Mouse (Mus musculus): ENCODE data around the gene Ttc29.
A peak's percentile ranks its signal among the peaks of the same experiment; 100 is the strongest.

Ttc29 gene

DNA sequence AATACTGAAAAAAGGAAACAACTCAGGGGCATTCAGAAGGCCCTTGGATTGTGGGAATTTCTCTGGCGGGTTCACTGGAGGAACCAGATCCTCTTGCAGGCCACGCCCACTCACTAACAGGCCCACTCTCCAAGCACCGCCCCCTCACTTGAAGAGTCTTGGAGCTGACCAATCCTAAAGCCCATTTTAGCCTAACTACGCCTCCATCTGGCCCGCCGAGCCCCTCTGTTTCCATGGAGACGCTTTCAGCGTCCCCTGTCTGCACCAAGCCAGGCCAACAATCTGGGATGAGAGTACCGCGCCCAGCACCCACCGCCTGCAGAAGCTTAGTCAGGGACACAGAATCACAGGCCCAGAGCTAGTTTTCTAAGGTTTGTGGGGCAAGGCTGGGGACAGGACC lies at the start of gene Ttc29:
Ttc29 (plus strand) TSS at position 224 of the 400 bp plus-strand sequence.
- peak; percentile 74 for DNase-seq (ENCODE audit: low spot score)

GRCm38 (mm10) chr8:78171351-78171750 lies 41.7 kb upstream of the Ttc29 start:
- DNase-seq (ENCODE audit: low spot score) = no peak

DNA sequence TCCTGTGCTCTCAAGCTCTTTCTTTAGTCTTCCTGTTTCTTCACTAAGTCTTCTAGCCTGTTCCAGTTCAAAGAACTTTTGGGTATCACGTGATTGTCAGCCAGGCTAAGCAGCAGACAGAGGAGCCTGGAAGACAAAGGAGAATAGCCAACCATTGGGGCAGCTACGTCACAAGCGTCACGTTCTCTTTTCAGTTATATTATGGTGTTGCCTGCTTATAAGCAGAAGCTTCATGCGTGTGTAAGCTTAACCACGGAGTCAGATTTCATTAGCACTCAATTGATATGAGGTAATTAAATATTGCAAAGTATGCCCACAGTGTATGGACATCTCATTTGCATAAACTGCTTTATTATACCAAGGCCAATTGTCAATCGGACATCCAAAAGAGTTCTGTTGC lies 30.4 kb upstream of the Ttc29 start:
- no peak for DNase-seq (ENCODE audit: low spot score)

- no peak for DNase-seq (ENCODE audit: low spot score)
These were observed 29.7 kb upstream of the Ttc29 start for GRCm38 (mm10) chr8:78183414-78183813.

DNA sequence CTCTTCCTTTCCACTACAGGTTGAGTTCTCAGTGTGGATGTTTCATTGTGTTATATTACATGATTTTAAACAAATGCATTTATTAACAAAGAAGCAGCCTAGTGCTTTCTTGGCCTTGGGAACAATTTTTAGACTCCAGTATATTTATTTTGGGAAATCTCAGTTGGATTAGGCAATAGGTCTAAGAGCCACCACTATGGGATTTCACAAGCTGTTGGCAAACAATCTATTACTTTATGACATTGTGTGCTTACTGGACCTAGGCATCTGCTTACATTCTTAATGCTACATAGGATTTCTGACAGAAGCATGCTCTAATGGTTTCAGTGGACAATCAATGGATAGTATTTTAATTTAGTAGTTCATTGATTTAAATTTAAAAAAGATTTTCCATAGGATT lies 26.0 kb upstream of the Ttc29 start:
- no peak for DNase-seq (ENCODE audit: low spot score)

GRCm38 (mm10) chr8:78204229-78204628 lies 8.9 kb upstream of the Ttc29 start:
- no peak for DNase-seq (ENCODE audit: low spot score)

- DNase-seq (ENCODE audit: low spot score) = no peak
These were observed 2.7 kb upstream of the Ttc29 start for GRCm38 (mm10) chr8:78210424-78210823.

- no peak for DNase-seq (ENCODE audit: low spot score)
These were observed 1.5 kb downstream of the Ttc29 start for GRCm38 (mm10) chr8:78214645-78215044.

GRCm38 (mm10) chr8:78226087-78226486 lies 13.0 kb downstream of the Ttc29 start:
- no peak for DNase-seq (ENCODE audit: low spot score)

- DNase-seq (ENCODE audit: low spot score) = no peak
These were observed 17.6 kb downstream of the Ttc29 start for GRCm38 (mm10) chr8:78230721-78231120.

GRCm38 (mm10) chr8:78232870-78233707 lies 20.0 kb downstream of the Ttc29 start:
- no peak for DNase-seq (ENCODE audit: low spot score)

- DNase-seq (ENCODE audit: low spot score) = no peak
These were observed 20.7 kb downstream of the Ttc29 start for GRCm38 (mm10) chr8:78233708-78234201.

- DNase-seq (ENCODE audit: low spot score) = no peak
These were observed 25.0 kb downstream of the Ttc29 start for GRCm38 (mm10) chr8:78237972-78238675.

GRCm38 (mm10) chr8:78251115-78251514 lies 38.0 kb downstream of the Ttc29 start:
- DNase-seq (ENCODE audit: low spot score) = no peak

DNA sequence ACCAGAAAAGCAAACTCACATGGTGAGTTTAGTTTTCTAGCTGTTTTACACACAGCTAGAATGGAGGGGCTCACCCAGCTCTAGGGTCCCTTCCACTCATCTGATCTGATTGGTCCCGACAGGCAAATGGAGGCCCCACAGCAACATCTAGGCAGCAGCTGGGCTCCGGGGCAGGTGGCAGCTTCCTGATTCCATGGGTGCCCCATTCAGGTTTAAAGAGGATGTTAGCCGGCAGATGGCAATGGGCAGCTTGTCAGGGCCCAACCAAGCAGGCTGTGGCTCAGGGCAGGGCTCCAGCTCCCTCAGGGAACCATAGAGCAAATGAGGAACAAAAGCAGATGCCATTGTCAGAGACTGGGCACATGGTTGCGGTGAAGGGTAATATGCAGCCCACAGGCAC lies 41.3 kb downstream of the Ttc29 start:
- DNase-seq (ENCODE audit: low spot score) = no peak

- DNase-seq (ENCODE audit: low spot score) = no peak
These were observed 41.9 kb downstream of the Ttc29 start for GRCm38 (mm10) chr8:78255011-78255410.

GRCm38 (mm10) chr8:78265506-78265905 lies 52.4 kb downstream of the Ttc29 start:
- DNase-seq (ENCODE audit: low spot score) = no peak

DNA sequence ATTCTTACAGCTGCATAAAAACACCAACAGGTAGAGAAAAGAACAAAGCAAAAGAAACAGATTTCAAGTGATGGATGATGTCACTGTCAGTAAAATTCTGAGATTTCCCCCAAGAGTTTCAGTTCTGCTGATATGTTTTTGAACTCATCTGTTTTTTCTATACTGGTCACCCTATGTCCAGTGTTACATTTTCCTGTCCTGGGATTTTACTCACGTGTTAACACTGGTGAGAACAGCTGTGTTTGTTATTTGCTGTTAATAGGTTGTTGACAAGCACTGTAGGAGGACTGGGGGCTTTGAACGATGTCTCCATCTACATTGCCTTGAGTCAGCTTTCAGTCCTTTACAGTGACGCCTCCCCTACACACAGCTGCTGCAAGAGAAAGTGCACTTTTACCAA lies 53.1 kb downstream of the Ttc29 start:
- DNase-seq (ENCODE audit: low spot score) = no peak

GRCm38 (mm10) chr8:78267894-78268411 lies 54.9 kb downstream of the Ttc29 start:
- DNase-seq (ENCODE audit: low spot score) = no peak

DNA sequence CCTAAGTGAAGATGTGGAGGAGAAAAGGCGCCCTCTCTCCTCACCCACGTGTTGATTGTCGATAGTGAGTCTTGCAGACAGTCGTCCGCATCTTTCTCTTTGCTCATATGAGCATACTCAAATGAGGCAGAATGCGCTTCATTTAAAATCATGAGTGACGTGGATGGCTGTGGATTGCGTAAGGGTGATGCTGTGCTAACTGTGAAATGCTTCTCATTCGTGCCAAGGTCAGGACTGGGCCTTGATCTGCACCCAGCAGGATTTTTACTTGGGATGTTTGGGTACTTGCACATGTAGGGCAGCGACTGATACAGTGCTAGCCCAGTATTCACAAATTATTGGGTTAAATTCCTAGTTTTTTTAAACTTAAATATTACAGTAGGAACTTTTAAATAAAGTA lies 56.2 kb downstream of the Ttc29 start:
- DNase-seq (ENCODE audit: low spot score) = no peak

DNA sequence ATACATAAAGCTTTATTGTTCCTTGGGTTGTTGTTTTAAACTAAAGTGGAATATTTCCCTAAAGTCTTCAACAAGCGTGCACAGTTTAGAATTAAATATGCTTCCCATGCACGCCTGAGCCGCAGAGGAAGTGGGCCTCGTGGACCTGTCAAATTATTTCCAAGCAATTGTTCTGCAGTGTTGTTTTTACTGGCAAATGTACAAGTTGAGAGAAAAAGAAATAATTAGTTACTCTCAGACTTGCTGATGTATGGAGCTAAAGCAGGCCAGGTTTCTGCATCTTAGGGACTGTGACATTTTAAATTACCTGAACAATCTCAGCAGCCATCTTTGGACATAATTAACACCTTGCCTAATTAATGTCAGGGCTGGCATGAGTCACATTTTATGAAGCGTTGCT lies 58.3 kb downstream of the Ttc29 start:
- DNase-seq (ENCODE audit: low spot score) = no peak

- no peak for DNase-seq (ENCODE audit: low spot score)
These were observed 63.0 kb downstream of the Ttc29 start for GRCm38 (mm10) chr8:78276120-78276519.

DNA sequence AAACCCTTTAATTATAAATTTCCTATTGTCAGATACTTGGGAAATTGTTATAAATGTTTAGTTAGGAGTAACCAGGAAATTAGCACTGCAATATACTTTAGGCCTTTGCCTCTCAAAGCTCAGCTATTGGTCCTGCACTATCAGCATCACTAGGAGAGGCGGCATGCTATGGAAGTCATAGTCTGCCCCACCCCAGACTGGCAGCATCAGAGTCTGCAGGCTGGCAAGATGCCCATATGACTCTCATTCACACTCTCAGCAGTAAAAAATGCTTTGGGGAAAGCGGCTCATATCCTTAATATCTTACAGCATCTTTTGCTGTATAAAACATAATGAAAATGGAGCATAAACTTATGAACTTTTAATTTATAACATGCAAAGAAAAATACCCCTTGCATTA lies 64.3 kb downstream of the Ttc29 start:
- DNase-seq (ENCODE audit: low spot score) = no peak

Measured in testis, postnatal 14 days (tissue).